Mouse (Mus musculus) urinary bladder, postnatal 25 days (tissue): Measurements from ENCODE around the gene Adamtsl4.
"Not testable (repeated sequence)": the region's sequence is repeated elsewhere in the genome, so short reads cannot be mapped to it uniquely, and the experiment has no call there.

Source experiments
- DNase-seq: peaks from one replicate; pipeline ENCODE4 v3.0.0; 2022; ENCODE audit warnings: low spot score

Adamtsl4 gene

DNA sequence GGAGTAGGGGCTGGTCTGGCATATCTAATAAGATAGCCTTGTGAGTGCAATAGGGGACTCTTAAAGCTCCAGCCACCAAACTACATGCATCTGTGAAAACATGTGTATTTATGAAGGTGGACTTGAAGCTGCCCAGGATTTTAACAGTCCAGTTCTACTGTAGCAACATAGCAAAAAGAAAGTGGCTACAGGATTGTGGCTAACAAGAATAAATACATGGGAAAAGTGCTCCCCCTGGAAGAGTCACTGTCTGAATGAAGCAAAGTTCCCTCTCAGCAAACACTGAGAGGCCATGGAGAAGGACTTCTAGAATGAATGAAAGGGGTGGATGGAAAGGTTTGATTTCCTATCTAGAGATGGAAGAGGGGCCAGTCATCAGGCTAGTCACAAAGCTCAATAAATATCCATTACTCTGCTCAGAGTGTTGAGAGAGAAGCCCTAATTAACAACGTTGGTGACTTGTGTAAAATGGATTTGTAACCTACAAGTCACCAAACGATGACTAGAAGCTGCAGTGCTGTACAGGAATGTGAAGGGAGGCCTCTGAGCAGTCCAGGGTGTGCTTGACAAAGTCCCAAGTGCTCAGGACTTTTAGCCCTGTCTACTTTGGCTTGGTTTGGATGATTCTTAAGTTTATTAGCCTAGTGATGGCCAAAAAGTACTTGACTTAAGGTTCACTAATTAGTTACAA lies 26.8 kb downstream of the Adamtsl4 start:
- no peak for DNase-seq

DNA sequence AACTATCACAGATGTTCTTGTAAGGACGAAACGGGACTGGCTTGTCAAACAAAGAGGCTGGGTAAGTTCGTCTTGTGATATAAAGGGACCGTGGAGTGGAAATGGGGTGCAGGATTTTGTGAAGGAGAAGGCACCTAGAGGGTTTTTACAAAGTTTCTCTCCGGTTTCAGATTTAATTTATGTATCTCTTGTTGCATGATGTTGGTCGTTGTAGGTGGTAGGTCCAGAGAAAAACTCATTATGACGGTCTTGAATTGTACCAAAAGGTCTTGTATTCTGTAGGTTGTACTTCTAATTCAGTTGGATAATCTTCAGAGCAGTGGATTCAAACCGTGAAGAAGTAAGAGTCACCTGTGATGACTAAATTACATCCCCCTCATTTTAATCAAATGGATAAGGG lies 27.8 kb downstream of the Adamtsl4 start:
- no peak for DNase-seq

DNA sequence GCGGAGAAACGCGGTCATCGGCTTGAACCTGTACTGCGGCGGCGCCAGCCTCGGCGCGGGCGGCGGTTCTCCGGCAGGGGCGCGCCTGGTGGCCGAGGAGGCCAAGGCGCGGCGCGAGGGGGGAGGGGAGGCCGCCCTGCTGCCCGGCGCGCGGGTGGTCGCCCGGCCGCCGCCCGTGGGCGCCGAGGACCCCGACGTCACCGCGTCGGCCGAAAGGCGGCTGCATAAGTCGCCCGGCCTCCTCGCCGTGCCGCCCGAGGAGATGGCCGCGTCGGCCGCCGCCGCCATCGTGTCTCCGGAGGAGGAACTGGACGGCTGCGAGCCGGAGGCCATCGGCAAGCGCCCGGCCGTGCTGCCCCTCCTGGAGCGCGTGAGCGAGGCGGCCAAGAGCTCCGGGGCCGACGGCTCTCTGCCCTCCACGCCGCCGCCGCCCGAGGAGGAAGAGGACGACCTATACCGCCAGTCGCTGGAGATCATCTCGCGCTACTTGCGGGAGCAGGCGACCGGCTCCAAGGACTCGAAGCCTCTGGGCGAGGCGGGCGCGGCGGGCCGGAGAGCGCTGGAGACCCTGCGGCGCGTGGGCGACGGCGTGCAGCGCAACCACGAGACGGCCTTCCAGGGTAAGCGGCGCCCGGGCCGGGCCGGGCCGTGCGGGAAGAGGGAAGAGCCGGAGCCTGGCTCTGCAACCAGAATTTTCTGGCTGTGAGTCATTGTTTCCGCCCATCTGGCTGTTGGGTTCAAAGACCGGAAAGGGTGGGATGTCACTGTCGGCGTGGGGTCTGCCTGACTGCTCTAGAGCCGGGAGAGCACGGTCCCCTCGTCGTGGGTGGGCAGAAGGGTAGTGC lies 28.6 kb downstream of the Adamtsl4 start:
- peak; percentile 63 for DNase-seq

DNA sequence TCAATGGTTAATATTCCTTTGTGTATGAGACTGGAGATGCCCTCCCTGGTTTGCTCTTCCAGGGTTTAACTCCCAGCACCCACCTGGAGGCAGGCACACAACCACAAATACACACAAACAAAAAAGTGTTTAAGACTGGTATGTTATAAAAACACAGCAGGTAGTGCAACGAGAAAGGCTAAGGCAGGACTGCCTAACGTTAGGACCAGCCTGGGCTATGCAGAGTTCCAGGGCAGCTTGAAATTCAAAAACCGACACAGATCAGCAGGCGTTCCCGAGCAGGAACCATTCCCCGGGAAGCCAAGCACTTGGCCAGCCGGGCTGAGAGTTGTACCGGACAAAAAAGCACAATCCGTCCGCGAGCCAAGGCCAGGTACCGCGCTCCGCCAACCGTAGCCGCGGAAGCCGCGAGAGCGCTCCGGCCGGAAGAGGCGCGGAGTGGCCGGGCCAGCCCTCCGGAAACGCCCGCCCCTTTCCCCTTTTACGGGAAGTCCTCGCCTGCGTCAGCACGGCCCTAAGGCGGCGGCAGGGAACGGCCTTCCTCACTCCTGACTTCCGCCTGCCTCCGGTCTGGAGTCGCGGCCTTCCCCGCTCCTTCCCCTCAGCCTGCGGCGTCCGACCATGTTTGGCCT lies 29.4 kb downstream of the Adamtsl4 start, which contains the start of gene Mcl1:
Mcl1 (plus strand) TSS at position 553 of the 632 bp plus-strand sequence.
- peak; percentile 92 for DNase-seq

DNA sequence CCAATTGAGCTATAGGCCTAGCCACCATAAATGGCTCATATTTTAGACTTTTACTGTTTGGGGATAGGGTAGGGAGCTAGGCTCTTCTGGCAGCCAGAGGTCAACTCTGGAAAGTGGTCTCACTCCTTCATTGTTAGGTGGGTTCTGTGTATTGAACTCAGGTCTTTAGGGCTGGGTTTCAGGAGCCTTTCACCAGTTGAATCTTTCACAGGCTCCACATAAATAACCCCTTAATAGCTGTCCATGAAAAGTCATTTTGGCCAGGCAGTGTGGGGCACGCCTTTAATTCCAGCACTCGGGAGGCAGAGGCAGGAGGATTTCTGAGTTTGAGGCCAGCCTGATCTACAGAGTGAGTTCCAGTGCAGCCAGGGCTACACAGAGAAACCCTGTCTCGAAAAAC lies 30.0 kb downstream of the Adamtsl4 start:
- no peak for DNase-seq

DNA sequence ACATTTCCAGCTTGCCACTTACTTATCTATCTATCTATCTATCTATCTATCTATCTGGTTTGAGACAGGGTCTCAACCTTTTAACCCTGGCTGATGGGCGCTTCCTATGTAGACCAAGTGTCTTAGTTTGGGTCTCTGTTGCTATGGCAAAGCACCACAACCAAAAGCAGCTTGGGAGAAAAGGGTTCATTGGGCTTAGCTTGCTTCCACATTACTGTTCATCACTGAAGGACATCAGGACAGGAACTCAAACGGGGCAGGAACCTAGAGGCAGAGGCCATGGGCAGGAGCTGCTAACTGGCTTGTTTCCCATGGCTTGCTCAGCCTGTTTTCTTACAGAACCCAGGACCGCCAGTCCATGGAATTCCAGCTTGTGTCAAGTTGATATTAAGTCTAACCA lies 30.6 kb downstream of the Adamtsl4 start:
- DNase-seq, result no peak

DNA sequence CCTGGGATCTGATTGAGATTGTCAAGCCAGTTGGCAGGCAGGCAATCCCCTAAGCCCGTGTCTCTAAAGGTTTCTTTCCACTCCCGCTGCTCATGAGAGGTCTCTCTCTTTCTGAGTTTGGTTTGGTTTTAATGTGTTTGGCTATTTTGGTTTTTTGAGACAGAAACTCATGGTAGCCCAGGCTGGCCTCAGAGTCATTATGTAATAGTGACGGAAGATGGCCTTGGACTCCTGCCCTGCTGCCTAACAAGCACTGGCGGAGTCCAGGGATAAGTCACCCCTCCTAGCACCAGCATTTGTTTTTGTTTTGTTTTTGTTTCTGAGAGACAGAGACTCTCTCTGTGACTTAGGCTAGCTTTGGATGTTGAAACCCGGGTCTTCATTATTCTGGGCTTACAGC lies 32.3 kb downstream of the Adamtsl4 start:
- no peak for DNase-seq

DNA sequence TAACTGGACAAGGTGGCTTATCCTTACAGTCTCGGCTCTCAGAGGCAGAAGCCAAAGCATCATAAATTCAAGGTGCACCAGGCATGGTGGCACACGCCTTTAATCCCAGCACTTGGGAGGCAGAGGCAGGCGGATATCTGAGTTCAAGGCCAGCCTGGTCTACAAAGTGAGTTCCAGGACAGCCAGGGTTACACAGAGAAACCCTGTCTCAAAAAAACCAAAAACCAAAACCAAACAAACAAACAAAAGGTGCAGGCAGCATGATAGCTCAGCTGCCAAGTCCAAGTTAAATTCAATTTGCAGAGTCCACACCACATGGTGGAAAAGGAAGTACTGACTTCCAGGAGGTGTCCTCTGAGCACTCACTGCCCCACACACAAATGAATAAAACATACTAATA lies 33.3 kb downstream of the Adamtsl4 start:
- not testable (repeated sequence) for DNase-seq

DNA sequence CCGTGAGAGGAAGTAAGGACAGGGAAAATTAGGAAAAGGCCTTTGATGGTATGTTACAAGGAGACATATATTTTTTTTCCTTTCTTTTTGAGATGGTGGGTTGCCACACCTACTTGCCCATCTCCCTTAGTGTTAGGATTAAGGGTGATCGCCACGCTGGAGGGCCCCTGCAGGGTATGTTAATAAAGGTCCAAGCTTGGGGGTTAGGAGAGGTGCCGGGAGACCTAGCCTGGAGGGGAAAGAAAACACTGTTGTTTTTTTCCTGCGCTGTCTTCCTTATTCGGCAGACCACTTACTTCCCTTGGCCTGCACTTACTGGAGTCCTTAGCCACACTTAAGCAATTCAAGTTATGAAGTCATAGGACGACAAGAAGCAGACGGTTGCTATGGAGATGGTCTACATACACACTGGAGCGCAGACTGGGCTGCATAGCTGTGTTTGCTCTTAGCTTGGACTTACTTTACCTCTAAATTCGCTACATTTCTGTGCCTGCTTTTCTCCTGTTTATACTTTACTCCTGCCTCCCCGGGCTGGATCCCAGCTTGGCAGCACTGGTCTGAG lies 34.2 kb downstream of the Adamtsl4 start:
- no peak for DNase-seq

DNA sequence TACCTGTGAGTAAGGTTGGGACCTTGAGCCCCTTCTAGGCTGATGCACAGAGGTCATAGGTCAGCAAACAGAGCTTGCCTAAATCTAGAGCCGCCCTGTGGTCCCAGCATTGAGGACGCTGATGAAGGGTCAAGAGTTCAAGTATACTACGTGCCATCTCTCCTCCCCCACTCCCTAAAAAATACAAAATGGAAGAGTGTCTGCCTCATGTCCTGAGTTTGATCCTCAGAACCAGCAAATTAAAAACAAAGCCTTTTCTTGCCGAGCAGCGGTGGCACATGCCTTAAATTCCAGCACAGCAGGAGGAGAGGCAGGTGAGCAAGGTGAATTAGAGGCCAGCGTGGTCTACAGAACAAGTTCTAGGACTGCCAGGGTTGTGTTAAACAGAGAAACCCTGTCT lies 34.8 kb downstream of the Adamtsl4 start:
- DNase-seq, result no peak

DNA sequence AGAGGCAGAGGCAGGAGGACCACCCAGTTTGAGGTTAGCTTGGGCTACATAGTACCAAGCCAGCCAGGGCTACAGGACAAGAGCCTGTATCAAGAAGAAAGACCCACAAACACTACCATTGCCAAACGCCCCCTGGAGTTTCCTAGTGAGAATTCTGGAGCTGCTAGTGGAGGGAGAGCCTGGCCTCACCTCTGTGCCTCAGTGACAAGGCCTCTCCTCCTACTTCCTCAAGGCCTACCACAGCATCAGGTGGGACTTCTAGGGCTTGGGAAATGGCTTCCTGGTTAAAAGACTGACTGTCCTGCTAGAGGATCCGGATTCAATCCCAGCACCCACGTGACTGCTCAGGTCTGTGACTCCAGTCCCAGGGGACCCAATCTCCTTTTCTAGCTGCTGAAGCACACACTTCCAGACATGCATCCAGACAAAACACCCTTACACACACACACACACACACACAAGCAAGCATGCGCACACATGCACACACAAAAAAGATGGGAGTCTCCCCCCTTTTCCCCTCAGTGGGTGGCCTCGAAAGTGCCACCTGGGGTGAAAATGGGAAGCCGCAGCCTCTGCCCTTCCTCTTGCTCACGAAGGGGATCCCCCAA lies 35.4 kb downstream of the Adamtsl4 start:
- no peak for DNase-seq

DNA sequence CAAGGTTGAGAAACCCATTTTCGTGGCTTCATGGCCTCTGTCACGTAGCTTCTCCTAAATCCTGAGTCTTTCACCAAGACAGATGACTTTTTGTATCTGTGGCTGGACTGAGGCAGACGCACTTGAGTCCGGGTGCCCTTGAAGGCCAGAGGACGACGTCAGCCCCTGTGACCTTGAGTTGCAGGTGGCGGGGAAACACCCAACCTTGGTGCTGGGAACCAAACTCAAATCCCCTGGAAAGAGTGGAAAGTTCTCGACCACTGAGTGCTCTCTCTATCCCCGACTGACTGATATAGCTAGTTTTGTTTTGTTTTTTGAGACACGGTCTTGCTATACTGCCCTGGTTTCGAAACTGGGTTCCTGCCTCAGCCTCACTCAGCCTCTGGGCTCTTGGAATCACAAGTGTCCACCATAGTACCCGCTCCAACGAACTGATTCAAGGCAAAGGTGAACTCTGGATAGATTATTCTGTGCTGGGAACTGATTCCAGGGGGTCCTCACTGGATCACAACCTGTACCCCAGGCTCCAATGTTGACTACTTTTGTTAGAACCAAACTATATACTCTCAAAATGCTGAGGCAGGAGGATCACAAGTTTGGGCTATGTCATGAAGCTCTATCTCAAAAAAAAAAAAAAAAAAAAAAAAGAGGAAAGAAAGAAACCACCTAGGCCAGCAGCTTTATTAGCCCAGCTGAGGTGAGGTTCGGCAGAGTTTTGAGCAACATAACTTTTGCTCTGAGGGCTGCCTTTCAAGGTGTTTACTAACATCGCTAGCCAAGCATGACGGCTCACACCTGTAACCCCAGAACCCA lies 36.1 kb downstream of the Adamtsl4 start:
- DNase-seq, result no peak

DNA sequence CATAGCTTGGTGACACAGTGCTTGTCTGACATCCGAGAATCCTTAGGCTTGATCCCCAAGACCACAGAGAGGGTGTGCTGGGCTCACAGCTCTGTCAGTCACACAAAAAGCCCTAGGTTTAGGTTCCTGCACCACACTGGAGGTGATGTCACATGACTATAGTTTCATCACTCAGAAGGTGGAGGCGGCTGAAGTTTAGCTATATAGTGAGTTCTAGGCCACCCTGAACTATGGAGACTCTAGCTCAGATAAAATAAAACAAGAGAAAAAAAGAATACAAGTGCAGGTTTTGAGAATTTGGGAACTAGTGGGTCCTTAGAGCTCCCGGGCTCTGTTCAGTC lies 36.7 kb downstream of the Adamtsl4 start:
- DNase-seq, result no peak

DNA sequence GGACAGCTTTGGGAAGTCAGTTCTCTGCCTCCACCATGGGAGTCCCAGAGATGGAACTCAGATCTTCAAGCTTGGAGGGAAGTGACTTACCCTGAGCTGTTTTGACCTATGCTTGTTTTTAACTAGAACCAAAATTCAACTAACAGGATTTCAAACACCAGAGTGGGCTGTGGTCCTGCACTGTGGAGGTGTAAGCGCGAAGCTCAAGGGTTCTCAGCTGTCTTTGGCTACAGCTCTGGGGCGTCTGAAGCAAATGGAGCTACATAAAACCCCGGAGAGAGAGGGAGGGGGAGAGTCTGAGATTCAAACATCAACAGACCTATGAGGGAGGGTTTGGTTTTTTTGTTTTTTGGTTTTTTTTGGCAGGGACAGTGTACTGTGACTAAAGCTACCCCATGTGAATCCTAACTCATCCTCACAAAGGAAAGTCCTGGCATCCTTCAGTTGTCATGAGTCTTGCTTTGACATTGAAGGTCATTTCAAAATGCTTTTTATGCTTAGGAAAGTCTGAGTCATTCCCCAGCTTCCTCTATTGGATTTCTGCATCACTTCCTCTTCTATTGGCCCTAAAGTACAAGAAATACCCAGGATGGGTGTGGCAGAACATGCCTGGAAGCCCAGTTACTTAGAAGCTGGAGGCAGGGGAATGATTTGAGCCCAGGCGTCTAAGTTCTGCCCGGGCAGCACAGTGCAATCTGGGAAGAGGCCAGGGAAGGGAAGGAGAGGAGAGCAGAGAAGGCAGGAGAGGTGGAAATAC lies 37.3 kb downstream of the Adamtsl4 start:
- no peak for DNase-seq

DNA sequence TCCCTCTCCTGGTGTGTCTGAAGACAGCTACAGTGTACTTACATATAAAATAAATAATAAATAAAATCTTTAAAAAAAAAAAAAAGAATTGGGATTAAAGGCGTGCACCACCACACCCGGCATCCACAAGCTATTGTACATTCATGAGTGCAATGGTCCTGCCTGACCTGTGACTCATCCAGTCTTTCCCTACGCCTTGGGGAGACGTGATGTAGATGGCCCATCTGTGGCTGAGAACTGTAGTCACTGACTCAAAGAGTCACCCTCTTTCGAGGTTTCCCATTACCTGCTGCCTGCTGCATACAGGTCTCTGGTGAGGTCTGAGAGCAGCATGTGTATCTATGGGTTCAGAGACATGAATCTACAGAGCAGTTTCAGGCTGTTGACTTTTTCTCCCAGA lies 39.7 kb downstream of the Adamtsl4 start:
- no peak for DNase-seq

DNA sequence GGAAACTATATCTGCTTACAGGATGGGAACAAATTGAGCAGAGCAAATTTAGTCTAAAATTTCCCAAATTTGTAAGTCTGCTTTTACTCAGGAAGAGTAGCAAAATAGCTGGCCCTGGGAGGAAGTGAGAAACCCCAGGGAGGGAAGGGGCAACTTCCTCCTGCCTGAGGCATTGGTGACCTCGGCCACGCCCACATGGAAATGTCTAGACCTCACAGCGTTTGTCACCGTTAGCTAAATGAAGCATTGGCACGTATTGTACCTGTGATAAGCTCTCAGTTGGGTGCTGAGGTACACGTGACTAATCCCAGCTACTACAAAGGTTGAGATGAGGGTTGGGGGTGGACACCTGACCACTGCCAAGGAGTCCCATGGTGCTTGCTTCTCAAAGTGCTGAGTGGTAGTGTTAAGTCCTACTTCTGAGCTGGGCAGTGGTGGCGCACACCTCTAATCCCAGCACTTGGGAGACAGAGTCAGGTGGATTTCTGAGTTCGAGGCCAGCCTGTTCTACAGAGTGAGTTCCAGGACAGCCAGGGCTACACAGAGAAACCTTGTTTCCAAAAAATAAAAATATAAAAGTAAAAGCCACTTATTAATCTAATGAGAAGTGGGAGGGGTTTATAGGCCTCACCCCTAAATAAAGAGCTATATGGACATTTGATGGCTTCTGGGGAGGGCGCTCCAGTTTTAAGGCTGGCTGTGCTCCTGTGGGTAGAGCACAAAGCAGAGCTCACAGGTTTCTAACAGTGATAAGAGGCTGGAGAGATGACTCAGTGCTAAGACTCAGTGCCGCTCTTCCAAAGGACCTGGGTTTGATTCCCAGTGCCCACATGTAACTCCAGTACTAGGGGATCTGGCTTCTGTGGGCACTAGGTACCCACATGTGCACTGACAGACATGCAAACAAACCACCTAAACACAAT lies 42.1 kb downstream of the Adamtsl4 start:
- no peak for DNase-seq

DNA sequence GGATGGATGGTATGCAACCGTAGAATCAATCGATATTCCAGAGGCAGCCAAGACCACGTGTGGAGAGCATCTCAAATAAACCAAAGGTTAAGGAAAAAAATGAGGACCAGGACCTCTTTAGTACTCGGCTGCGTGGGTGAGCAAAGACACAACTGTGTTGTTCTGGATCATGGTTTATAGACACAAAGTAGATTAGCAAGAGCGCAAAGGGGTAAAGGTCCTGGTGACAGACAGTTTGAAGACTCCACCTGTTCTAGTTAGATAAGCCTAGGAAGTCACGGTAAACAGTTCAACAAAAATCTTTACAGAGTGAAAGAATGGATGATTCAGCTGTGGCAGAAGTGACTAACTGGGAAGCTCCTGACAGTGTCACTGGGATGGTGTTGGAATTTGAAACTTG lies 44.6 kb downstream of the Adamtsl4 start:
- DNase-seq, result no peak

DNA sequence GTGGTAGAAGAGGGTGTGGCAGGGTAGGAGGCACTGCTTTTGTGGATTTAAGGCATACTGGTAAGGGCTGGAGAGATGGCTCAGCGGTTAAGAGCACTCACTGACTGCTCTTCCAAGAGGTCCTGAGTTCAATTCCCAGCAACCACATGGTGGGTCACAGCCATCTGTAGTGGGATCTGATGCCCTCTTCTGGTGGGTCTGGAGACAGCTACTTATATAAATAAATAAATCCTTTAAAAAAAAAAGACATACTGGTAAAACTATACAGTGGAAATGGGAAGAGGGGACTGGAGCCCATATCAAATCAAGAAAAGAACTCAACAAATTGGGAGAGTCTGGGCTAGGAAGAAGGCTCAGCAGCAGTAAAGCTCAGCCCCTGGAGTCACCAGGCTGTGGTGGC lies 48.0 kb downstream of the Adamtsl4 start:
- DNase-seq, result no peak

DNA sequence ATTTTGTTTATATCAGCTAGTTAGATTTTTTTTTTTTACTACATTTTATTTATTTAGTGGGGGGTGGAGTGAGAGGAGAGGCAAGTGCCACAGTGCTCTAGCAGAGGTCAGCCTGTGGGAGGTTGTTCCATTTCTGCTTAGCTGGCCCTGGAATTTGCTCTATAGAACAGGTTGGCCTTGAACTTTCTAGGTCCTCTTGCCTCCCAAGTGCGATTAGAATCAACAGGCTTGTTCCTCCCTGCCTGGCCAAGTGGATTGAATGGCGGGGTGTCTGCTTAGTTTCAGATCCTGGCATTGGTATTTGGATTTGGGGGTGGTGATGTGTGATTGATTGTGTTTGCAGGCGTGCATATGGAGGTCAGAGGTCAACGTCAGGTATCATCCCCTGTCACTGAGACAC lies 51.6 kb downstream of the Adamtsl4 start:
- no peak for DNase-seq

DNA sequence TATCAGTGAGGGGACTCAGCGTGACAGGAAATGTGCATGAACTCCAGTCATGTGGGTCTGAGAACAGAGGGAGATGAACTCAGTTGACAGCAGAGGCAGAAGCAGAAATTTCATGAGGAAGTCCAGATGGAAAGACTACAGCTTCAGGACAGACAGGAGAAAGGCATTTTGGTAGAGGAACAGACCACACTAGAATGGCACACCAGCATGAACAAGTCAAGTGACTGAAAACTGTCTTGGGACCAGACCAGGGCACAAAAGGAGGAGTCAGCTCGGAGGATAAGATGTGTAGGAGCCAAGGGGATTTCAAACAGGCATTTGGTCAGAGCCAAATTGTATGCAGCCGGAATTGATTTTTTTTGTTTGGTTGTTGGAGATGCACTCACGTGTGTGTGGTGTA lies 52.1 kb downstream of the Adamtsl4 start:
- DNase-seq, result no peak
